Mouse (Mus musculus) adrenal gland, adult (tissue): ENCODE measurements around the gene Gmip.

Experiments
- DNase-seq, 2 experiments: peaks; one replicate each; pipeline ENCODE4 v3.0.0; 2022 to 2023; ENCODE audit warnings: low spot score in 1 of 2; ENCODE audit not compliant: inconsistent age in 2 of 2

The Gmip gene

GRCm38 (mm10) chr8:69808094-69808863 is at the start of gene Gmip:
TSS of gene Gmip (plus strand) at chr8:69808679.
- peak; percentile 85 to 94 for DNase-seq

GRCm38 (mm10) chr8:69761814-69762445 is 46.5 kb upstream of the Gmip start:
- DNase-seq, result no peak

- DNase-seq, result no peak
Observed at GRCm38 (mm10) chr8:69771221-69771620, 37.3 kb upstream of the Gmip start.

- no peak for DNase-seq
Observed at GRCm38 (mm10) chr8:69772106-69772505, 36.4 kb upstream of the Gmip start.

GRCm38 (mm10) chr8:69774503-69775148 is 33.9 kb upstream of the Gmip start, which contains the start of gene Gm20422:
TSS of gene Gm20422 (minus strand) at chr8:69774886.
- DNase-seq, result peak; percentile 92 to 96

- no peak for DNase-seq
Observed at GRCm38 (mm10) chr8:69775149-69775534, 33.3 kb upstream of the Gmip start.

- DNase-seq, result no peak
Observed at GRCm38 (mm10) chr8:69777111-69777510, 31.4 kb upstream of the Gmip start.

GRCm38 (mm10) chr8:69789105-69789504 is 19.4 kb upstream of the Gmip start:
- no peak for DNase-seq

- no peak for DNase-seq
Observed at GRCm38 (mm10) chr8:69789731-69790130, 18.7 kb upstream of the Gmip start.

- DNase-seq, result no peak
Observed at GRCm38 (mm10) chr8:69790364-69790763, 18.1 kb upstream of the Gmip start.

GRCm38 (mm10) chr8:69790773-69791367 is 17.6 kb upstream of the Gmip start, which contains the start of the genes Atp13a1 and Zfp866:
TSS of gene Atp13a1 (plus strand) at chr8:69791163.
TSS of gene Zfp866 (minus strand) at chr8:69791178.
- peak; percentile 92 to 97 for DNase-seq

GRCm38 (mm10) chr8:69791415-69792068 is 16.9 kb upstream of the Gmip start:
- no peak for DNase-seq

GRCm38 (mm10) chr8:69793666-69794065 is 14.8 kb upstream of the Gmip start:
- DNase-seq, result no peak

GRCm38 (mm10) chr8:69794096-69794495 is 14.4 kb upstream of the Gmip start:
- no peak for DNase-seq

- no peak for DNase-seq
Observed at GRCm38 (mm10) chr8:69794901-69795300, 13.6 kb upstream of the Gmip start.

GRCm38 (mm10) chr8:69796721-69797345 is 11.6 kb upstream of the Gmip start:
- no peak for DNase-seq

- DNase-seq, result no peak
Observed at GRCm38 (mm10) chr8:69797661-69798060, 10.8 kb upstream of the Gmip start.

- DNase-seq, result no peak
Observed at GRCm38 (mm10) chr8:69799261-69799660, 9.2 kb upstream of the Gmip start.

GRCm38 (mm10) chr8:69799946-69800345 is 8.5 kb upstream of the Gmip start:
- DNase-seq, result no peak

GRCm38 (mm10) chr8:69801796-69802195 is 6.7 kb upstream of the Gmip start:
- DNase-seq, result no peak
